Mouse (Mus musculus) testis, adult 2 months (tissue): ENCODE data around the gene Klc1. TPM values are rescaled to one million over a fixed set of nuclear protein-coding genes. Genes with fewer than 3 reads are reported as not detected.

Experiments used
- H3K27ac ChIP-seq: fragments of 200-500 bp; 2 replicates; pipeline ENCODE4 v1.5.1; 2012; ENCODE audit warnings: low read depth, low read length; ENCODE audit not compliant: control insufficient read depth, insufficient read depth
- H3K27me3 ChIP-seq: fragments of 200-500 bp; 2 replicates; pipeline ENCODE4 v1.6.1; 2012; ENCODE audit warnings: mild to moderate bottlenecking, low read length, moderate library complexity; ENCODE audit not compliant: control insufficient read depth, insufficient read depth
- H3K36me3 ChIP-seq: fragments of 200-500 bp; 2 replicates; pipeline ENCODE4 v1.6.1; 2012; ENCODE audit warnings: mild to moderate bottlenecking, low read length; ENCODE audit not compliant: control insufficient read depth, insufficient read depth
- H3K4me1 ChIP-seq: fragments of 200-500 bp; 2 replicates; pipeline ENCODE4 v1.6.1; 2012; ENCODE audit warnings: low read length; ENCODE audit not compliant: control insufficient read depth, insufficient read depth
- H3K4me3 ChIP-seq: fragments of 200-500 bp; 2 replicates; pipeline ENCODE4 v1.5.1; 2012; ENCODE audit warnings: low read depth, mild to moderate bottlenecking, low read length, moderate library complexity, mixed read lengths; ENCODE audit not compliant: control insufficient read depth
- CTCF ChIP-seq: fragments of 200-500 bp; IDR thresholded peaks from 2 replicates; pipeline ENCODE4 v1.5.1; 2012; ENCODE audit warnings: low read depth, mild to moderate bottlenecking, inconsistent platforms, low read length, moderate library complexity; ENCODE audit not compliant: control insufficient read depth, insufficient read depth, insufficient replicate concordance
- POLR2A ChIP-seq: fragments of 200-500 bp; IDR thresholded peaks from 2 replicates; pipeline ENCODE4 v1.6.1; 2012; ENCODE audit warnings: low read depth, mild to moderate bottlenecking, inconsistent platforms, low read length, moderate library complexity; ENCODE audit not compliant: control insufficient read depth
- polyA plus RNA-seq: library from polyadenylated mRNA; depleted of rRNA; stranded (reverse); fragments of >200 nt; gene quantifications from 2 replicates; pipeline ENCODE4 v1.2.3, GENCODE M21; 2012

Gene Klc1
- polyA plus RNA-seq, 1 experiment: 9.6 TPM

- no peak for TF ChIP-seq POLR2A
- TF ChIP-seq CTCF: no peak
These were observed 14.6 kb upstream of the Klc1 start for GRCm38 (mm10) chr12:111743981-111744423.

GRCm38 (mm10) chr12:111745274-111745673 is 13.4 kb upstream of the Klc1 start:
- no peaks in the 10 kb centered on the region for H3K27me3 ChIP-seq
- no peak overlapping the region for H3K4me3 ChIP-seq
- no peaks in the 10 kb centered on the region; the same call in 1 of the 2 replicates for H3K4me1 ChIP-seq
- H3K27ac ChIP-seq: no peak overlapping the region
- TF ChIP-seq CTCF (no peak), POLR2A (no peak)
- no peaks in the 10 kb centered on the region for H3K36me3 ChIP-seq

More at GRCm38 (mm10) chr12:111743981-111744423, 14.6 kb upstream of the Klc1 start:
- Histone ChIP-seq H3K27ac (no peak overlapping the region), H3K4me3 (no peak overlapping the region), H3K36me3 (no peaks in the 10 kb centered on the region), H3K4me1 (no peaks in the 10 kb centered on the region), H3K27me3 (no peaks in the 10 kb centered on the region)

- H3K27ac ChIP-seq: no peak overlapping the region
- no peaks in the 10 kb centered on the region for H3K36me3 ChIP-seq
These were observed 12.6 kb upstream of the Klc1 start for GRCm38 (mm10) chr12:111746091-111746490.

GRCm38 (mm10) chr12:111747421-111747820 is 11.2 kb upstream of the Klc1 start:
- Histone ChIP-seq H3K4me3 (no peak overlapping the region), H3K36me3 (no peaks in the 10 kb centered on the region), H3K4me1 (no peaks in the 10 kb centered on the region; the same call in 1 of the 2 replicates), H3K27ac (no peak overlapping the region), H3K27me3 (no peaks in the 10 kb centered on the region)
- TF ChIP-seq CTCF: no peak
- no peak for TF ChIP-seq POLR2A

More at GRCm38 (mm10) chr12:111746091-111746490, 12.6 kb upstream of the Klc1 start:
- TF ChIP-seq CTCF (no peak), POLR2A (no peak)
- H3K27me3 ChIP-seq: no peaks in the 10 kb centered on the region
- no peaks in the 10 kb centered on the region; the same call in 1 of the 2 replicates for H3K4me1 ChIP-seq
- H3K4me3 ChIP-seq: no peak overlapping the region

GRCm38 (mm10) chr12:111750739-111751138 is 7.9 kb upstream of the Klc1 start:
- TF ChIP-seq CTCF: no peak
- TF ChIP-seq POLR2A: no peak
- Histone ChIP-seq H3K4me1 (peaks cover 5% of the 10 kb centered on the region; the same call in 1 of the 2 replicates), H3K27me3 (no peaks in the 10 kb centered on the region), H3K36me3 (no peaks in the 10 kb centered on the region), H3K4me3 (no peak overlapping the region), H3K27ac (no peak overlapping the region)

GRCm38 (mm10) chr12:111752491-111752890 is 6.2 kb upstream of the Klc1 start:
- H3K4me1 ChIP-seq: peaks cover 5% of the 10 kb centered on the region; the same call in 1 of the 2 replicates
- H3K4me3 ChIP-seq: no peak overlapping the region
- no peak overlapping the region for H3K27ac ChIP-seq
- H3K36me3 ChIP-seq: no peaks in the 10 kb centered on the region
- TF ChIP-seq POLR2A (no peak), CTCF (no peak)
- H3K27me3 ChIP-seq: no peaks in the 10 kb centered on the region

- Histone ChIP-seq H3K36me3 (no peaks in the 10 kb centered on the region), H3K27me3 (no peaks in the 10 kb centered on the region), H3K4me3 (no peak overlapping the region), H3K27ac (no peak overlapping the region), H3K4me1 (peaks cover 12% of the 10 kb centered on the region)
- TF ChIP-seq POLR2A (no peak), CTCF (no peak)
These were observed 5.3 kb upstream of the Klc1 start for GRCm38 (mm10) chr12:111753347-111753746.
